Mouse (Mus musculus) C2C12 (cell line): Measurements from ENCODE around the gene Gm21987.

Experiments used
- CEBPB ChIP-seq: IDR thresholded peaks from one replicate; pipeline ENCODE4 v1.6.1; 2011; ENCODE audit warnings: low read depth, mild to moderate bottlenecking, control low read depth, moderate library complexity
- CTCF ChIP-seq: IDR thresholded peaks from one replicate; pipeline ENCODE4 v1.5.1; 2011; ENCODE audit not compliant: control insufficient read depth, insufficient read depth, insufficient read length
- FOSL1 ChIP-seq: IDR thresholded peaks from one replicate; pipeline ENCODE4 v1.8.0; 2011; ENCODE audit warnings: mild to moderate bottlenecking, low read length; ENCODE audit not compliant: poor library complexity, insufficient read depth, severe bottlenecking
- MYOD1 ChIP-seq: IDR thresholded peaks from one replicate; pipeline ENCODE4 v1.6.1; 2011; ENCODE audit warnings: low read depth; ENCODE audit not compliant: control insufficient read depth, insufficient read length
- MYOG ChIP-seq: IDR thresholded peaks from one replicate; pipeline ENCODE4 v1.6.1; 2011; ENCODE audit not compliant: control insufficient read depth, insufficient read length; ENCODE audit errors: extremely low read depth
- USF1 ChIP-seq: IDR thresholded peaks from one replicate; pipeline ENCODE4 v1.6.1; 2011; ENCODE audit warnings: low read depth, mild to moderate bottlenecking, control low read depth, moderate library complexity

GRCm38 (mm10) chr16:38407584-38407983, 60.7 kb downstream of the Gm21987 start:
- no peak for TF ChIP-seq FOSL1
- no peak for TF ChIP-seq CTCF
- TF ChIP-seq MYOD1, result no peak
- no peak for TF ChIP-seq CEBPB
- no peak for TF ChIP-seq USF1
- TF ChIP-seq MYOG, result no peak
